Mouse (Mus musculus) embryo, embryonic 11 days (tissue): Measurements from ENCODE around the gene Cwc25.
A peak's percentile ranks its signal among the peaks of the same experiment; 100 is the strongest.

Source experiments
- DNase-seq: peaks from one replicate; pipeline ENCODE4 v3.0.0-alpha.2; 2015

The Cwc25 gene

DNA sequence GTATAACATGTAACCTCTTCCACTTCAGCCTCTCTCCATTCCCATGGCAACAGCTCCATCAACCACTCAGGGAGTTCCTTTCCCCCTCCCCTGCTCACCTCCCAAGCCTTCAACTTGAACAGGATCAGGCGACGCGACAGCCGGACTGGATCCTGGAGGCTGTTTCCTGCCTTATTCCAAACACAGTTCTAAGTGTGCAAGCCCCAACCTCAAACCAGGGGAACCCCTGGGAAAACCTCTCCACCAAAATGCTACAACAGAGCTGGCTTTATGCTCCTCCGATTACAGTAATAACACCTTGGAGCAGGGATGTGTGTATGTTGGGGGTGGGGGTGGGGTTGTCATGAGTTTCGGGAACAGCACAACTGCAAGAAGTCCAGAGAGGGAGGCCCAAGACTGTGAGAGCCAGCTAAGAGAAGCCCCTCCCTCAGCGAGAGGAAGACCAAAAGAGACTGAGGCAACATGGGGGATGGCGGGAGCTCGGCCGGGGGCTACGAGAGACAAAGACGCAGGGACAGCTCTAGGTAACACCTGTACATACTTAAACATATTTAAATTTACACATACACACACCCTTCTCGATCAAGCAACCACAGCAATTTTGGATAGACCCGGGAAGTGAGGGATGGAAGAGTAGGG, 68.3 kb downstream of the Cwc25 start:
- peak; percentile 69 for DNase-seq

DNA sequence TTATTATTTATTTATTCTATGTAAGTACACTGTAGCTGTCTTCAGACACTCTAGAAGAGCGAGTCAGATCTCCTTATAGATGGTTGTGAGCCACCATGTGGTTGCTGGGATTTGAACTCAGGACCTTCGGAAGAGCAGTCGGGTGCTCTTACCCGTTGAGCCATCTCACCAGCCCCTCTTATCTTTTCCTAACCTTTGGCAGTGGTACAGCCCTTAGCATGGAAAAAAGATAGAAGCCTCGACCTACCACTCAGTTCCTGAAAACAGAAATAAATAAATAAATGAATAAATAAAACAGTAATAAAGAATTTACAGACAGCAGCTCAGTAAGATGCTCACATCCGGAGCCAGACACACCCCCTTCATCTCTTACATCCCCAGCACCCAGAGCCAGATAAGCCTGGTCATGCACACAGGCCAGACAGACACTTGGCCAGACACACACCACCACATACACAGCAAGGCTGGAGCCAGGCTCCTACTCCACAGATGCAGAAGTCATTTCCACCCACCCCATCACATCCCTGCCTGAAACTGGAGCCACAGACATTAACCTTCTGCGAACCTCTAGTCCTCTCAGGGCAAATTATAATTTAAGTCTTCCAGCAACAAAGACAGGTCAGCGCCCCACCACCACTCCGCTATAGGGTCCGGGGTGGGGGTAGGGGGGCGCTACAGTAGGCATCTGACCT, 69.0 kb downstream of the Cwc25 start:
- DNase-seq, result no peak

DNA sequence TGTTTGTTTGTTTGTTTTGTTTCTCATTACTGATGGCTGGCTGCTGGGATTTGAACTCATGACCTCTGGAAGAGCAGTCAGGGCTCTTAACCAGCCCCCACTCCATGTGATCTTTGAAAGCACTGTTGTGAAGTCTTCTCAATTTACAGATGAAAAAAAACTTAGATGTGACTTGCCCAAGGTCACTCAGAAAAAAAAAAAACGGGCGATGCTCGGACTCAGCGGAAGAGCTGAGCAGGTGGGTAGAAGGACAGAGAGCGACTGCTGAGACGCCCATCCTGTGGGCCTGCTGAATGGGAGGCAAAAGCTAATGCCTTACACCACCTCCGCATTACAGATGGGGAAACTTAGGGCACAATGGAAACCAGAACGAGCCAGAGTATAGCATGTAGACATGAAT, 69.7 kb downstream of the Cwc25 start:
- no peak for DNase-seq

- DNase-seq, result no peak
Measured at GRCm38 (mm10) chr11:97695712-97696401, 70.5 kb downstream of the Cwc25 start.
